Mouse (Mus musculus) forebrain, embryonic 14.5 days (tissue): ENCODE measurements around the gene Ckap4. TPM values are rescaled to one million over a fixed set of nuclear protein-coding genes. Genes with fewer than 3 reads are reported as not detected.
"Not testable (repeated sequence)": the region's sequence is repeated elsewhere in the genome, so short reads cannot be mapped to it uniquely, and the experiment has no call there.

Experiments
- ATAC-seq: fragments of 200-750 bp; cut with Nextera tagmentation; 2 replicates; pipeline ENCODE4 v1.8.0; 2017; ENCODE audit warnings: mild to moderate bottlenecking, moderate library complexity
- DNase-seq: peaks from one replicate; pipeline ENCODE4 v3.0.0-alpha.2; 2015; ENCODE audit warnings: low spot score
- H3K27ac ChIP-seq: fragments of 300-500 bp; sonication (generic); 2 replicates; pipeline ENCODE4 v1.5.1; 2014; ENCODE audit warnings: low read depth, mild to moderate bottlenecking, control low read depth, low read length, moderate library complexity
- H3K27me3 ChIP-seq: fragments of 300-500 bp; sonication (generic); replicated peaks from 2 replicates; pipeline ENCODE4 v1.6.1; 2014; ENCODE audit warnings: low read length, control low read depth, mixed read lengths; ENCODE audit not compliant: control insufficient read depth, insufficient read depth
- H3K36me3 ChIP-seq: fragments of 300-500 bp; sonication (generic); 2 replicates; pipeline ENCODE4 v1.6.1; 2014; ENCODE audit warnings: low read length, control low read depth; ENCODE audit not compliant: control insufficient read depth, insufficient read depth
- H3K4me1 ChIP-seq: fragments of 300-500 bp; sonication (generic); 2 replicates; pipeline ENCODE4 v1.6.1; 2014; ENCODE audit warnings: antibody characterized with exemption, low read length, control low read depth; ENCODE audit not compliant: control insufficient read depth, insufficient read depth
- H3K4me2 ChIP-seq: fragments of 300-500 bp; sonication (generic); 2 replicates; pipeline ENCODE4 v1.6.1; 2014; ENCODE audit warnings: mild to moderate bottlenecking, control low read depth, low read length
- H3K4me3 ChIP-seq: fragments of 300-500 bp; sonication (generic); 2 replicates; pipeline ENCODE4 v1.5.1; 2014; ENCODE audit warnings: low read depth, low read length, control low read depth
- H3K9ac ChIP-seq: fragments of 300-500 bp; sonication (generic); 2 replicates; pipeline ENCODE4 v1.6.1; 2014; ENCODE audit warnings: mild to moderate bottlenecking, low read length, control low read depth, moderate library complexity
- H3K9me3 ChIP-seq: fragments of 300-500 bp; sonication (generic); replicated peaks from 2 replicates; pipeline ENCODE4 v1.6.1; 2016; ENCODE audit warnings: low read length, control low read depth, mixed read lengths; ENCODE audit not compliant: control insufficient read depth
- WGBS: fragments of 180-500 bp; shearing (Covaris S2); extraction: QIAGEN DNeasy Blood & Tissue Kit; methylation state at CpG from one replicate; pipeline ENCODE4 v1.1.7; 2014; 5-methylcytosine and 5-hydroxymethylcytosine counted together
- polyA plus RNA-seq: library from polyadenylated mRNA; unstranded; fragments of >200 nt; fragmentation: Nextera tagmentation; extraction: Ambion mirVana; gene quantifications from 2 replicates; pipeline ENCODE4 v1.2.1, GENCODE M21; 2014

The Ckap4 gene
- polyA plus RNA-seq, 1 experiment from 2014 or later = 40.1 TPM

GRCm38 (mm10) chr10:84496805-84497204 is 37.1 kb downstream of the Ckap4 start:
- H3K36me3 ChIP-seq = no peaks in the 10 kb centered on the region
- H3K27ac ChIP-seq = no peak overlapping the region
- H3K4me3 ChIP-seq = no peak overlapping the region
- H3K9me3 ChIP-seq = no peaks in the 10 kb centered on the region
- H3K27me3 ChIP-seq = no peaks in the 10 kb centered on the region
- H3K4me1 ChIP-seq = no peaks in the 10 kb centered on the region
- H3K9ac ChIP-seq = no peak overlapping the region
- DNase-seq (peak; percentile 55), ATAC-seq (no peak)
- 17% methylated on average over 2 of the region's 2 CpGs for WGBS
- H3K4me2 ChIP-seq = no peak overlapping the region

GRCm38 (mm10) chr10:84494432-84494831 is 39.4 kb downstream of the Ckap4 start:
- no peak overlapping the region for H3K4me3 ChIP-seq
- H3K9ac ChIP-seq = no peak overlapping the region
- H3K9me3 ChIP-seq = no peaks in the 10 kb centered on the region
- no peak overlapping the region for H3K27ac ChIP-seq
- no peak for DNase-seq
- no peaks in the 10 kb centered on the region for H3K27me3 ChIP-seq
- 92% methylated on average over 7 of the region's 7 CpGs for WGBS
- H3K36me3 ChIP-seq = no peaks in the 10 kb centered on the region
- no peak for ATAC-seq
- no peak overlapping the region for H3K4me2 ChIP-seq
- no peaks in the 10 kb centered on the region for H3K4me1 ChIP-seq

- ATAC-seq (no peak), DNase-seq (no peak)
- H3K36me3 ChIP-seq = no peaks in the 10 kb centered on the region
- no peak overlapping the region for H3K4me3 ChIP-seq
- no peaks in the 10 kb centered on the region for H3K9me3 ChIP-seq
- no peaks in the 10 kb centered on the region for H3K4me1 ChIP-seq
- H3K9ac ChIP-seq = no peak overlapping the region
- H3K27me3 ChIP-seq = no peaks in the 10 kb centered on the region
- no peak overlapping the region for H3K4me2 ChIP-seq
- H3K27ac ChIP-seq = no peak overlapping the region
- WGBS = 93% methylated on average over 5 of the region's 5 CpGs
These were observed 43.7 kb downstream of the Ckap4 start for GRCm38 (mm10) chr10:84490115-84490514.

GRCm38 (mm10) chr10:84488315-84488714 is 45.5 kb downstream of the Ckap4 start:
- Histone ChIP-seq H3K36me3 (no peaks in the 10 kb centered on the region), H3K4me2 (no peak overlapping the region), H3K27ac (no peak overlapping the region), H3K27me3 (no peaks in the 10 kb centered on the region), H3K4me1 (no peaks in the 10 kb centered on the region), H3K9ac (no peak overlapping the region), H3K9me3 (no peaks in the 10 kb centered on the region), H3K4me3 (no peak overlapping the region)
- ATAC-seq = no peak
- WGBS = 42% methylated on average over 6 of the region's 6 CpGs
- DNase-seq = peak; percentile 56

GRCm38 (mm10) chr10:84484661-84485060 is 49.2 kb downstream of the Ckap4 start:
- Histone ChIP-seq H3K36me3 (no peaks in the 10 kb centered on the region), H3K27ac (no peak overlapping the region), H3K4me2 (no peak overlapping the region), H3K9ac (no peak overlapping the region), H3K4me3 (no peak overlapping the region), H3K9me3 (no peaks in the 10 kb centered on the region), H3K4me1 (no peaks in the 10 kb centered on the region), H3K27me3 (no peaks in the 10 kb centered on the region)
- ATAC-seq (no peak), DNase-seq (no peak)
- 47% methylated on average over 1 of the region's 1 CpGs for WGBS

- no peaks in the 10 kb centered on the region for H3K9me3 ChIP-seq
- 85% methylated on average over 3 of the region's 3 CpGs for WGBS
- H3K4me1 ChIP-seq = no peaks in the 10 kb centered on the region
- H3K4me2 ChIP-seq = no peak overlapping the region
- ATAC-seq (no peak), DNase-seq (no peak)
- H3K36me3 ChIP-seq = no peaks in the 10 kb centered on the region
- no peaks in the 10 kb centered on the region for H3K27me3 ChIP-seq
- H3K27ac ChIP-seq = no peak overlapping the region
- no peak overlapping the region for H3K9ac ChIP-seq
- no peak overlapping the region for H3K4me3 ChIP-seq
These were observed 50.3 kb downstream of the Ckap4 start for GRCm38 (mm10) chr10:84483553-84483952.

GRCm38 (mm10) chr10:84483069-84483468 is 50.8 kb downstream of the Ckap4 start:
- Histone ChIP-seq H3K9ac (no peak overlapping the region), H3K27ac (no peak overlapping the region), H3K27me3 (no peaks in the 10 kb centered on the region), H3K36me3 (no peaks in the 10 kb centered on the region), H3K4me3 (no peak overlapping the region), H3K9me3 (no peaks in the 10 kb centered on the region), H3K4me2 (no peak overlapping the region), H3K4me1 (no peaks in the 10 kb centered on the region)
- DNase-seq (no peak), ATAC-seq (no peak)
- 80% methylated on average over 2 of the region's 2 CpGs for WGBS

GRCm38 (mm10) chr10:84482418-84482817 is 51.4 kb downstream of the Ckap4 start:
- WGBS = 93% methylated on average over 15 of the region's 15 CpGs

GRCm38 (mm10) chr10:84481327-84481671 is 52.6 kb downstream of the Ckap4 start:
- ATAC-seq (no peak), DNase-seq (no peak)
- H3K4me3 ChIP-seq = no peak overlapping the region
- H3K27me3 ChIP-seq = no peaks in the 10 kb centered on the region
- 81% methylated on average over 5 of the region's 5 CpGs for WGBS
- H3K9me3 ChIP-seq = no peaks in the 10 kb centered on the region
- H3K4me2 ChIP-seq = no peak overlapping the region
- no peak overlapping the region for H3K9ac ChIP-seq
- no peaks in the 10 kb centered on the region for H3K4me1 ChIP-seq
- no peak overlapping the region for H3K27ac ChIP-seq
- no peaks in the 10 kb centered on the region for H3K36me3 ChIP-seq

More at GRCm38 (mm10) chr10:84482418-84482817, 51.4 kb downstream of the Ckap4 start:
- not testable (repeated sequence) for H3K4me2 ChIP-seq, H3K27ac ChIP-seq, DNase-seq, H3K9me3 ChIP-seq, H3K4me1 ChIP-seq, H3K9ac ChIP-seq, H3K4me3 ChIP-seq, ATAC-seq, H3K36me3 ChIP-seq, H3K27me3 ChIP-seq
